Mouse (Mus musculus): ENCODE measurements around the gene Cyp2f2. TPM values are rescaled to one million over a fixed set of nuclear protein-coding genes. Genes with fewer than 3 reads are reported as not detected.

Gene Cyp2f2
- polyA plus RNA-seq, 1 experiment from 2014 or later, result 3.0 TPM

GRCm38 (mm10) chr7:27111987-27112386, 7.7 kb upstream of the Cyp2f2 start:
- Histone ChIP-seq H3K9ac (ENCODE audit: low read depth, low read length) (no peak overlapping the region), H3K36me3 (ENCODE audit: control insufficient read depth, insufficient read depth) (no peaks in the 10 kb centered on the region), H3K4me2 (ENCODE audit: low read depth, low read length) (no peak overlapping the region), H3K9me3 (replicated peaks; ENCODE audit: control insufficient read depth, low read length) (no peaks in the 10 kb centered on the region), H3K4me3 (ENCODE audit: low read depth, low read length) (no peak overlapping the region), H3K27ac (ENCODE audit: low read length) (no peak overlapping the region), H3K4me1 (ENCODE audit: control insufficient read depth, low read depth, low read length) (no peaks in the 10 kb centered on the region), H3K27me3 (ENCODE audit: control insufficient read depth, insufficient read depth, low read depth, low read length) (no peaks in the 10 kb centered on the region)
- 44% methylated on average over 3 of the region's 3 CpGs for WGBS (ENCODE audit: insufficient replicate concordance)
- ATAC-seq (ENCODE audit: low read depth), result no peak

- no peaks in the 10 kb centered on the region for H3K27me3 ChIP-seq (ENCODE audit: control insufficient read depth, insufficient read depth, low read depth, low read length)
- H3K4me1 ChIP-seq (ENCODE audit: control insufficient read depth, low read depth, low read length), result no peaks in the 10 kb centered on the region
- H3K9me3 ChIP-seq (replicated peaks; ENCODE audit: control insufficient read depth, low read length), result no peaks in the 10 kb centered on the region
- H3K27ac ChIP-seq (ENCODE audit: low read length), result no peak overlapping the region
- ATAC-seq (ENCODE audit: low read depth), result no peak
- WGBS (ENCODE audit: insufficient replicate concordance), result 48% methylated on average over 4 of the region's 4 CpGs
- no peak overlapping the region for H3K9ac ChIP-seq (ENCODE audit: low read depth, low read length)
- H3K4me2 ChIP-seq (ENCODE audit: low read depth, low read length), result no peak overlapping the region
- no peaks in the 10 kb centered on the region for H3K36me3 ChIP-seq (ENCODE audit: control insufficient read depth, insufficient read depth)
- H3K4me3 ChIP-seq (ENCODE audit: low read depth, low read length), result no peak overlapping the region
These were observed 1.6 kb upstream of the Cyp2f2 start for GRCm38 (mm10) chr7:27118033-27118511.

DNA sequence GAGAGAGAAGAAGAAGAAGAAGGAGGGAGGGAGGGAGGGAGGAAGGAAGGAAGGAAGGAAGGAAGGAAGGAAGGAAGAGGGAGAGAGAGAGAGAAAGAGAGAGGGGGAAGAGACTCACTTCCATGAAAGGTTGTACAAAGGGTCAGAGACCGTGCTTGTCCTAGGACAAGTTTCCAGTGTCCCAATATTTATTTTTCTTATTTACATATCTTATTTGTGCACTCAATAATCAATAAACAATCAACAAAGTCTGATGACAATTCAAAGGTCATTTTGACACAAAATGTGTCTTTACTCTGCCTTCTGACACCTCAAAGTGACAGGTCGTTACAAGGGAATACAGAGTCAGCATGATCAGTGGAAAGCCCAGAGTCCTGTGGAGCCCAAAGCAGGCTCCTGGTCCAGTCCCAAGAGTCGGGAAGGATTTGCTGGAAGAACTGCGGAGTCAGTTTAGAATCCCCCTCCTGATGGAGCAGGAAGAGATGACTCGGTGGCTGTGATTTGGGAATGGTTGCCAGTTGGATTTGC, 4.7 kb downstream of the Cyp2f2 start:
- H3K27me3 ChIP-seq (ENCODE audit: control insufficient read depth, insufficient read depth, low read depth, low read length), result no peaks in the 10 kb centered on the region
- no peak overlapping the region for H3K9ac ChIP-seq (ENCODE audit: low read depth, low read length)
- H3K9me3 ChIP-seq (replicated peaks; ENCODE audit: control insufficient read depth, low read length), result no peaks in the 10 kb centered on the region
- H3K36me3 ChIP-seq (ENCODE audit: control insufficient read depth, insufficient read depth), result no peaks in the 10 kb centered on the region
- no peak overlapping the region for H3K4me3 ChIP-seq (ENCODE audit: low read depth, low read length)
- no peak overlapping the region for H3K27ac ChIP-seq (ENCODE audit: low read length)
- no peaks in the 10 kb centered on the region for H3K4me1 ChIP-seq (ENCODE audit: control insufficient read depth, low read depth, low read length)
- peak; percentile 61; the same call in 1 of the 2 replicates for ATAC-seq (ENCODE audit: low read depth)
- H3K4me2 ChIP-seq (ENCODE audit: low read depth, low read length), result no peak overlapping the region
- WGBS (ENCODE audit: insufficient replicate concordance), result 47% methylated on average over 5 of the region's 5 CpGs

DNA sequence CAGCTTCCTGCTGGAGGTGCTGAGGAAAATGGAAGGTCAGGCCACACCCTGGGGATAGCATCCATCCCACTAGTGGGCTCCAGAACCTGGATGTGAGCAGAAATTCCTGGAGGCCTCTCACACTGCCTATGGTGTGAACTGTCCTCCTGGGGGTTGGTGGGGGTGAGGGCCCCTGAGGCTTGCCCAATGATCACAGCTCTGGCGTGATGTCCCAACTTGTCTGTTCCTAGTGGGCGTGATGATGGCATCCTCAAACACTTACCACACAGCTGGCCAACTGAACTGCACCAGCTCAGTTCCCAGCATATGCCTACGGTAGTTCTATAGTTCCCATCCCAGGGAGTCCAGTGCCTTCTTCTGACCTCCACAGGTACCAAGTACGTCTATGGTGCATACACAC, 5.3 kb downstream of the Cyp2f2 start:
- H3K9me3 ChIP-seq (replicated peaks; ENCODE audit: control insufficient read depth, low read length), result no peaks in the 10 kb centered on the region
- no peak overlapping the region for H3K4me3 ChIP-seq (ENCODE audit: low read depth, low read length)
- H3K9ac ChIP-seq (ENCODE audit: low read depth, low read length), result no peak overlapping the region
- WGBS (ENCODE audit: insufficient replicate concordance), result 50% methylated on average over 4 of the region's 4 CpGs
- no peaks in the 10 kb centered on the region for H3K4me1 ChIP-seq (ENCODE audit: control insufficient read depth, low read depth, low read length)
- no peak overlapping the region for H3K4me2 ChIP-seq (ENCODE audit: low read depth, low read length)
- no peaks in the 10 kb centered on the region for H3K27me3 ChIP-seq (ENCODE audit: control insufficient read depth, insufficient read depth, low read depth, low read length)
- H3K36me3 ChIP-seq (ENCODE audit: control insufficient read depth, insufficient read depth), result no peaks in the 10 kb centered on the region
- no peak overlapping the region for H3K27ac ChIP-seq (ENCODE audit: low read length)
- ATAC-seq (ENCODE audit: low read depth), result no peak

GRCm38 (mm10) chr7:27128162-27128561, 8.5 kb downstream of the Cyp2f2 start:
- ATAC-seq (ENCODE audit: low read depth), result 0 out of 2 replicates have a peak, but pooled peaks have one; percentile 37
- no peaks in the 10 kb centered on the region for H3K27me3 ChIP-seq (ENCODE audit: control insufficient read depth, insufficient read depth, low read depth, low read length)
- 38% methylated on average over 3 of the region's 3 CpGs for WGBS (ENCODE audit: insufficient replicate concordance)
- H3K36me3 ChIP-seq (ENCODE audit: control insufficient read depth, insufficient read depth), result no peaks in the 10 kb centered on the region
- H3K27ac ChIP-seq (ENCODE audit: low read length), result no peak overlapping the region
- H3K4me1 ChIP-seq (ENCODE audit: control insufficient read depth, low read depth, low read length), result no peaks in the 10 kb centered on the region; the same call in none of the 2 replicates
- no peak overlapping the region for H3K4me3 ChIP-seq (ENCODE audit: low read depth, low read length)
- H3K4me2 ChIP-seq (ENCODE audit: low read depth, low read length), result no peak overlapping the region
- no peaks in the 10 kb centered on the region for H3K9me3 ChIP-seq (replicated peaks; ENCODE audit: control insufficient read depth, low read length)
- H3K9ac ChIP-seq (ENCODE audit: low read depth, low read length), result no peak overlapping the region

DNA sequence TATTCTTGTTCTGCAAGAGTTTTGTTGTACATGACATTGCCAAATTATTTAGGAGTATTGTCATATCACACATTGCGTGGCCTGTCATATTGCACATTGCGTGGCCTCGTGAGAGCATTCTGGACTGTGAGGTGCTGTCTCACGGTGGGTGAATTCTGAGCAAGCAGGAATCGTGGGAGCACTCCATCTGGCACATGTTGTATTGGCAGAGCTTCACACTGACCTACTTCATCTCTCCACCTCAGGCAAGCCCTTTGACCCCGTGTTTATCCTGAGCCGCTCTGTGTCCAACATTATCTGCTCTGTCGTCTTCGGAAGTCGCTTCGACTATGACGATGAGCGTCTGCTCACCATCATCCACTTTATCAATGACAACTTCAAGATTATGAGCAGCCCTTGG, 9.2 kb downstream of the Cyp2f2 start:
- no peak for ATAC-seq (ENCODE audit: low read depth)
- H3K9ac ChIP-seq (ENCODE audit: low read depth, low read length), result no peak overlapping the region
- no peaks in the 10 kb centered on the region for H3K36me3 ChIP-seq (ENCODE audit: control insufficient read depth, insufficient read depth)
- H3K4me2 ChIP-seq (ENCODE audit: low read depth, low read length), result no peak overlapping the region
- H3K4me3 ChIP-seq (ENCODE audit: low read depth, low read length), result no peak overlapping the region
- no peak overlapping the region for H3K27ac ChIP-seq (ENCODE audit: low read length)
- 77% methylated on average over 13 of the region's 13 CpGs for WGBS (ENCODE audit: insufficient replicate concordance)
- no peaks in the 10 kb centered on the region for H3K27me3 ChIP-seq (ENCODE audit: control insufficient read depth, insufficient read depth, low read depth, low read length)
- no peaks in the 10 kb centered on the region; the same call in none of the 2 replicates for H3K4me1 ChIP-seq (ENCODE audit: control insufficient read depth, low read depth, low read length)
- no peaks in the 10 kb centered on the region for H3K9me3 ChIP-seq (replicated peaks; ENCODE audit: control insufficient read depth, low read length)

GRCm38 (mm10) chr7:27129811-27130210, 10.1 kb downstream of the Cyp2f2 start:
- H3K9me3 ChIP-seq (replicated peaks; ENCODE audit: control insufficient read depth, low read length), result no peaks in the 10 kb centered on the region
- WGBS (ENCODE audit: insufficient replicate concordance), result 68% methylated on average over 12 of the region's 12 CpGs
- H3K4me3 ChIP-seq (ENCODE audit: low read depth, low read length), result no peak overlapping the region
- no peaks in the 10 kb centered on the region for H3K27me3 ChIP-seq (ENCODE audit: control insufficient read depth, insufficient read depth, low read depth, low read length)
- no peak overlapping the region for H3K9ac ChIP-seq (ENCODE audit: low read depth, low read length)
- ATAC-seq (ENCODE audit: low read depth), result no peak
- no peaks in the 10 kb centered on the region for H3K36me3 ChIP-seq (ENCODE audit: control insufficient read depth, insufficient read depth)
- no peak overlapping the region for H3K4me2 ChIP-seq (ENCODE audit: low read depth, low read length)
- no peak overlapping the region for H3K27ac ChIP-seq (ENCODE audit: low read length)
- H3K4me1 ChIP-seq (ENCODE audit: control insufficient read depth, low read depth, low read length), result no peaks in the 10 kb centered on the region; the same call in none of the 2 replicates

GRCm38 (mm10) chr7:27130521-27131370, 11.0 kb downstream of the Cyp2f2 start:
- Histone ChIP-seq H3K27ac (ENCODE audit: low read length) (no peak overlapping the region), H3K4me1 (ENCODE audit: control insufficient read depth, low read depth, low read length) (no peaks in the 10 kb centered on the region; the same call in none of the 2 replicates), H3K4me2 (ENCODE audit: low read depth, low read length) (no peak overlapping the region), H3K9me3 (replicated peaks; ENCODE audit: control insufficient read depth, low read length) (no peaks in the 10 kb centered on the region), H3K9ac (ENCODE audit: low read depth, low read length) (no peak overlapping the region), H3K36me3 (ENCODE audit: control insufficient read depth, insufficient read depth) (no peaks in the 10 kb centered on the region), H3K4me3 (ENCODE audit: low read depth, low read length) (no peak overlapping the region), H3K27me3 (ENCODE audit: control insufficient read depth, insufficient read depth, low read depth, low read length) (no peaks in the 10 kb centered on the region)
- no peak for ATAC-seq (ENCODE audit: low read depth)
- 76% methylated on average over 22 of the region's 22 CpGs for WGBS (ENCODE audit: insufficient replicate concordance)

DNA sequence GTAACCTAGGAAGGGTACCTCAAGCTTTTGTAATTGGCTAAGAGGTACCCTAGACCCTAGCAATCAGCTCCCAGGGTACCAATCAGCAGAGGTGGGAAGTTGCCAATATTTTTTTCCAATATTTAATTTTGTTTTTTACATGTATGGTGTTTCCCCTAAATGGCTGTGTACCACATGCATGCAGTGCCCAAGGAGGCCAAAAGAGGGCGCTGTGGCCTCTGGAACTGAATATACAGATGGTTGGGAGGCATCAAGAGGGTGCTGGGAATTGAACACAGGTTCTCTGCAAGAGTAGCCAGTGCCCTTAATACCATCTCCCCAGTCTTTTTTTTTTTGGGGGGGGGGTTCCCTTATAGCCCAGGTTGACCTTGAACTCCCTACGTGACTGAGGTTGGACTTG, 11.7 kb downstream of the Cyp2f2 start:
- H3K4me1 ChIP-seq (ENCODE audit: control insufficient read depth, low read depth, low read length), result no peaks in the 10 kb centered on the region; the same call in none of the 2 replicates
- no peaks in the 10 kb centered on the region for H3K36me3 ChIP-seq (ENCODE audit: control insufficient read depth, insufficient read depth)
- no peaks in the 10 kb centered on the region for H3K27me3 ChIP-seq (ENCODE audit: control insufficient read depth, insufficient read depth, low read depth, low read length)
- no peak overlapping the region for H3K4me2 ChIP-seq (ENCODE audit: low read depth, low read length)
- no peak overlapping the region for H3K9ac ChIP-seq (ENCODE audit: low read depth, low read length)
- no peak overlapping the region for H3K4me3 ChIP-seq (ENCODE audit: low read depth, low read length)
- no peak for ATAC-seq (ENCODE audit: low read depth)
- H3K27ac ChIP-seq (ENCODE audit: low read length), result no peak overlapping the region
- no peaks in the 10 kb centered on the region for H3K9me3 ChIP-seq (replicated peaks; ENCODE audit: control insufficient read depth, low read length)
- 46% methylated on average over 2 of the region's 2 CpGs for WGBS (ENCODE audit: insufficient replicate concordance)

Measured in liver, embryonic 16.5 days (tissue).